Mouse (Mus musculus) hindbrain, embryonic 14.5 days (tissue): Measurements from ENCODE around the gene Lypd5. TPM values are rescaled to one million over a fixed set of nuclear protein-coding genes. Genes with fewer than 3 reads are reported as not detected.

Source experiments
- ATAC-seq: fragments of 200-750 bp; cut with Nextera tagmentation; 2 replicates; pipeline ENCODE4 v1.8.0; 2017; ENCODE audit warnings: moderate number of reproducible peaks, mild to moderate bottlenecking, moderate TSS enrichment, moderate library complexity; ENCODE audit not compliant: low FRiP score
- DNase-seq: peaks from one replicate; pipeline ENCODE4 v3.0.0-alpha.2; 2015; ENCODE audit warnings: low spot score
- H3K27ac ChIP-seq: fragments of 300-500 bp; sonication (generic); 2 replicates; pipeline ENCODE4 v1.5.1; 2014; ENCODE audit warnings: mild to moderate bottlenecking, moderate library complexity
- H3K27me3 ChIP-seq: fragments of 300-500 bp; sonication (generic); 2 replicates; pipeline ENCODE4 v1.6.1; 2014; ENCODE audit warnings: mild to moderate bottlenecking, low read length, mixed read lengths; ENCODE audit not compliant: control insufficient read depth, insufficient read depth
- H3K36me3 ChIP-seq: fragments of 300-500 bp; sonication (generic); replicated peaks from 2 replicates; pipeline ENCODE4 v1.6.1; 2014; ENCODE audit not compliant: control insufficient read depth, insufficient read depth
- H3K4me1 ChIP-seq: fragments of 300-500 bp; sonication (generic); replicated peaks from 2 replicates; pipeline ENCODE4 v1.6.1; 2014; ENCODE audit warnings: antibody characterized with exemption, low read length, mixed read lengths; ENCODE audit not compliant: control insufficient read depth, insufficient read depth
- H3K4me2 ChIP-seq: fragments of 300-500 bp; sonication (generic); replicated peaks from 2 replicates; pipeline ENCODE4 v1.6.1; 2014; ENCODE audit warnings: mild to moderate bottlenecking, moderate library complexity
- H3K4me3 ChIP-seq: fragments of 300-500 bp; sonication (generic); replicated peaks from 2 replicates; pipeline ENCODE4 v1.5.1; 2014; ENCODE audit warnings: mild to moderate bottlenecking, low read length
- H3K9ac ChIP-seq: fragments of 300-500 bp; sonication (generic); 2 replicates; pipeline ENCODE4 v1.6.1; 2014
- H3K9me3 ChIP-seq: fragments of 300-500 bp; sonication (generic); 2 replicates; pipeline ENCODE4 v1.6.1; 2016; ENCODE audit warnings: low read length; ENCODE audit not compliant: control insufficient read depth
- WGBS: fragments of 180-500 bp; shearing (Covaris S2); extraction: QIAGEN DNeasy Blood & Tissue Kit; methylation state at CpG from one replicate; pipeline ENCODE4 v1.1.7; 2014; 5-methylcytosine and 5-hydroxymethylcytosine counted together
- polyA plus RNA-seq: library from polyadenylated mRNA; unstranded; fragments of >200 nt; fragmentation: Nextera tagmentation; extraction: Ambion mirVana; gene quantifications from 2 replicates; pipeline ENCODE4 v1.2.1, GENCODE M21; 2014

Gene Lypd5
- polyA plus RNA-seq, 1 experiment from 2014 or later: not detected

DNA sequence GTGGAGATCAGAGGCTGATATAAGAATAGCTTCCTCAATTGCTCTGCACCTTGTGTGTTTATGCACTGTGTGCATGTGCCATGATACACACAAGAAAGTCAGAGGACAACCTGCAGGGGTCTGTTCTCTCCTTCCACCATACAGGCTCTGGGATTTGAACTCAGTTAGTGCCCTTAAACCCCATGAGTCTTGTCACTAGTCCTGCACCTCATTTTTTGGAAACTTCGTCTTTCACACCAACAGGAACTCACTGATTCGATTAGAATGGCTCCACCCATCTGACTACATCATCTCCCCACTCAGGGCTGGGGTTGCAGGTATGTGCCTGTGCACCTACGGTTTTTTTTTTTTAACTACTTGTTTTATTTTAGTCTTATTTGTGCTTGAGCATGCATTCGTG lies 19.2 kb downstream of the Lypd5 start:
- ATAC-seq (no peak), DNase-seq (no peak)
- no peak overlapping the region for H3K27ac ChIP-seq
- no peak overlapping the region for H3K9ac ChIP-seq
- H3K27me3 ChIP-seq: no peaks in the 10 kb centered on the region
- H3K4me1 ChIP-seq: no peaks in the 10 kb centered on the region
- H3K36me3 ChIP-seq: no peaks in the 10 kb centered on the region
- H3K4me2 ChIP-seq: no peak overlapping the region
- H3K9me3 ChIP-seq: no peaks in the 10 kb centered on the region
- H3K4me3 ChIP-seq: no peak overlapping the region
- 67% methylated on average over 4 of the region's 4 CpGs for WGBS

DNA sequence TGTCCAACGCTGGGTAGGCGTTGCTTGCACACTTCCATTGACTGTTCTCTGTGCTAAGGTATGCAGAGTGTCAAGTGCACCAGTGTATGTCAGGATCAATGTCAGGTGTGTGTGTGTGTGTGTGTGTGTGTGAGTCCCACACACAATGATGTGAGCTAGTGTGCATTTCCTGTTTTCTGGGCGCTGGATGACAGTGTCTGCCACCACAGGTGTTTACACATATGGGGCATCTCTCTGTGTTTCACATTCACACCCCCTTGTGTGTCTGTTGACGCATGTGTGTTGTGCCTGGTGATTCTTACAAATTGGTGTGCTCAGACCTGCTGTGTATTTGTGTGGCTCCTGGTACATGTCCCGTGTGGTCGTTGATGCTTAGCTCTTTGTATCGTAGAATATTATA lies 19.9 kb downstream of the Lypd5 start:
- H3K9ac ChIP-seq: no peak overlapping the region
- no peak overlapping the region for H3K4me3 ChIP-seq
- no peak overlapping the region for H3K27ac ChIP-seq
- DNase-seq (no peak), ATAC-seq (no peak)
- 89% methylated on average over 7 of the region's 7 CpGs for WGBS
- 0 out of 2 replicates have a peak, but pooled peaks cover 4% of the 10 kb centered on the region for H3K4me1 ChIP-seq
- H3K36me3 ChIP-seq: no peaks in the 10 kb centered on the region
- no peaks in the 10 kb centered on the region for H3K27me3 ChIP-seq
- H3K4me2 ChIP-seq: no peak overlapping the region
- no peaks in the 10 kb centered on the region for H3K9me3 ChIP-seq

DNA sequence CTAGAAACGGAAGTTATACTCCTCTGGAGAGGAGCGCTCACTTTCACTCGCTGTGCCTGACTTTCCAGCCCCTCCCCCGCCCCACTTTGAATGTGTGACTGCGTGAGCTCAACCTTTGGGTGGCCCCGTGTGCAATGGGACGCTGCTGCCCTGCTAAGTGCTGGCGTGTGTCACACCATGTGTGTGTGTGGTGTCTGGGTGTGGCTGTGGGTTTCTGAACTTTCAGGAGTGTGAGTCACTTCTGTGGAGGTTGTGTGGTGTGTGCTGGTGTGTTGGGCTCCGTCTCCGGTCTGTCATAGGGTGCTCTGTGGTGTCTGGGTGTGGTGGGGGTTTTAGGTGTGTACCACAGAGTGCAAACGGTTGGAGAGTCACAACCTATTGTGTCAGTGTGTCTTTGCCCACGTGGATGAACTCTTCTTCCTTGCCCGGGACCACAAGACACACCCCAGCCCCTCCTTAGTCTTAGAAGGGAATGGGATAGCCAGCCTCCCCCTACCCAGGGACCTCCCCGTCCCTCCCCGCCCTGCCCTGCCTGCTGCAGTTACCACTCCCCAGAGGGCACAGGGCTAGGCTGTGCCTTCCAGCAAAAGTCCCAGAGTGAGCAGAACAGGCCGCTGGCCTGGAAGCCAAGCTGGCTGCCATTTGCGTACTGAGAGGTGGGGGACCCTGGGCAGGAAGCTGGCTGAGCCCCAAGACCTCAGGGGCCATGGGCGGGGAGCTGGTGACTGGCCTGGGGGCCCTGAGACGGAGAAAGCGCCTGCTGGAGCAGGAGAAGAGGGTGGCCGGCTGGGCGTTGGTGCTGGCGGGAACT lies 20.9 kb downstream of the Lypd5 start, which contains the start of gene Kcnn4:
Gene Kcnn4 (plus strand): TSS at position 533 of the 811 bp plus-strand sequence.
- 0 out of 2 replicates have a peak, but pooled peaks cover 4% of the 10 kb centered on the region for H3K4me1 ChIP-seq
- ATAC-seq: 0 out of 2 replicates have a peak, but pooled peaks have one; percentile 31
- no peak for DNase-seq
- no peak within 1 kb of the TSS for H3K9ac ChIP-seq
- no peaks in the 10 kb centered on the region for H3K27me3 ChIP-seq
- WGBS: 51% methylated on average over 22 of the region's 23 CpGs
- no peaks in the 10 kb centered on the region for H3K9me3 ChIP-seq
- no peak within 1 kb of the TSS; the same call in 1 of the 2 replicates for H3K4me2 ChIP-seq
- H3K27ac ChIP-seq: no peak within 1 kb of the TSS
- H3K4me3 ChIP-seq: no peak within 1 kb of the TSS
- H3K36me3 ChIP-seq: no peaks in the 10 kb centered on the region

DNA sequence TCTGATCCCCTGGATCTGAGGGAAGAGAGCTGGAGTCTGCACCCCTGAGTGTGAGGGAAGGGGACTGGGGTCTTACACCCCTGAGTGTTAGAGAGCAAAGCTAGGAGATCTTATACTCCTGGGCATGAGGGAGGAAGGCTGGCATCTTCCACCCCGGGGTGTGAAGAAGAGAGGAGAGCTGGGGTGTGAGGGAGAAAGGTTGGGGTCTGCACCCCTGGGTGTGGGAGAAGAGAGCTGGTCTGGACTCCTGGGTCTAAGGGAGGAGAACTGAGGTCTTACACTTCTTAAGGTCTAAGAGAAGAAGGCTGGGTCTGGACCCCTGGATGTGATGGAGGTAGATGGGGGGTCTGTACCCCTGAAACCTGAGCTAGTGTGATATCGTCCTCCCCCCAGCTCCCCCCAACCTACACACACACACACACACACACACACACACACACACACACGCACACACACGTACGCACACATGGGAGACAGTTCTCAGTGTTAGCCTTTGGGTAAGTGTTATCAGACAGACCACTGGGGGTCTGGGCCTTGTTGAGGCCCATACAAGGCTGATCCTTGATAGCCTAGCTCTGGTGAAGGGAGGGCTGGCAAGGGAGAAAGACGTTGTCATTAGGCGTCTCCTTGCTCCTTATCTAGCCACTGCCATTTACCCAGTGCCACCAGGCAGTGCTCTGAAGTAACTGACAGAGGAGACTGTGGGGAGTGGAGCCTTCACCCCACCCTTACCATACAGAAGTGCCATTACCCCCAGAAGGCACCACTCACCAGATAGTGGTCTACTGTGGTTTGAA lies 22.2 kb downstream of the Lypd5 start:
- Histone ChIP-seq H3K9ac (no peak overlapping the region), H3K4me2 (no peak overlapping the region), H3K27me3 (no peaks in the 10 kb centered on the region), H3K9me3 (no peaks in the 10 kb centered on the region), H3K36me3 (no peaks in the 10 kb centered on the region), H3K4me1 (0 out of 2 replicates have a peak, but pooled peaks cover 4% of the 10 kb centered on the region), H3K27ac (no peak overlapping the region), H3K4me3 (no peak overlapping the region)
- ATAC-seq (no peak), DNase-seq (no peak)
- WGBS: 79% methylated on average over 7 of the region's 7 CpGs

DNA sequence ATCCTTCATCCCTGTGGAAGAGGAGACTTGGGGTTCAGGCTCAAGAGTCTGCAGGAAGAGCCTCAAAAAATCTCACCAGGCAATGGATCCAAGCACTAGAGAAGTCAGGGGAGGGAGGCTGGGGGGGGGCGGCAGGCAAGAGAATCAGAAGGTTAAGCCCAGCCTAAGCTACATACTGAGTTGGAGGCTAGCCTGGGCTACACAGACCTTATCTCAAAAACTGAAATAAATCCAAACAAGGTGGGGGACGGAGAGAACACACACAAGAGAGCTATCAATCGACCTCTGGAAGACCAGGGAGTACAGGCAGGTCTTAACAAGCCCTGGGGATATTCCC lies 22.8 kb downstream of the Lypd5 start:
- Histone ChIP-seq H3K27me3 (no peaks in the 10 kb centered on the region), H3K4me1 (0 out of 2 replicates have a peak, but pooled peaks cover 4% of the 10 kb centered on the region), H3K4me2 (no peak overlapping the region), H3K36me3 (no peaks in the 10 kb centered on the region), H3K9ac (no peak overlapping the region), H3K27ac (no peak overlapping the region), H3K4me3 (no peak overlapping the region), H3K9me3 (no peaks in the 10 kb centered on the region)
- DNase-seq: no peak
- 72% methylated on average over 3 of the region's 3 CpGs for WGBS
- no peak for ATAC-seq

DNA sequence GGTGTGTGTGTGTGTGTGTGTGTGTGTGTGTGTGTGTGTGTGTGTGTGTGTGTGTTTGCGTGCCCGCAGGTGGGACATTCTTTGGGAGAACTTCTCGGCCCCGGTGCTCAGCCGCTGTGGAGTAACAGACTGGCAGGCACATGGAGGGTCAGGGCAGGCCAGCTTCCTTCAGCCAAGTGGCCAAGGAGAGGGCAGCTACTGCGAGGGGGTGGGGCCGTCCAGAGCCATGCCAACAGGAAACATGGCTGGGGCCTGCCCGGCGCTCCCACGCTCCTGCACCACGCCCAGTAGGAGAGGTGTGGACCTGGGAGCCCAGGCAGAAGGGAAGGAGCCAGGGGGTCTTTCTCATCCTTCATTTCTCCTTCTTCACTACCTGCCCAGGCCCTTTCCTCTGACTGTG lies 23.3 kb downstream of the Lypd5 start:
- Histone ChIP-seq H3K27me3 (no peaks in the 10 kb centered on the region; the same call in 1 of the 2 replicates), H3K9me3 (no peaks in the 10 kb centered on the region), H3K4me3 (no peak overlapping the region), H3K9ac (no peak overlapping the region), H3K4me1 (peaks cover 4% of the 10 kb centered on the region; the same call in 1 of the 2 replicates), H3K36me3 (no peaks in the 10 kb centered on the region), H3K27ac (no peak overlapping the region), H3K4me2 (no peak overlapping the region)
- 86% methylated on average over 9 of the region's 11 CpGs for WGBS
- ATAC-seq: no peak
- no peak for DNase-seq

DNA sequence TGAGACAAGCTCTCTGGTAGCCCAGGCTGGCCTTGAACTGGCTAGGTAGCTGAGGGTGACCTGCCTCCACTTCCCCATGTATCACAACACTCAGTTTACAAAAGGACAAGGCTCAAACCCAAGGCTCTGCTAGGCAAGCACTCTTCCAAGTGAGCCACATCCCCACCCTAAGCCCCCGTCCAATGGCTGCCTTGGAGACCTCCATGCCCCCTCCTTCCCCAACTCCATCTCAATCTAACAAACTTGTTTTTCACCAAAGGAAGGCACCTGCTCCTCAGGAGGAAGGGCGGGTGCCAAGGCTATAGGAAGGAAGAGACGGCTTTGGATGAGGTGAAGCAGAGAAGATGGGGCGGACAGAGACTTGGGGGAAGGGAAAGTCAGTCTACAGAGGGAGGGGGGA lies 23.8 kb downstream of the Lypd5 start:
- ATAC-seq: no peak
- Histone ChIP-seq H3K4me1 (peaks cover 4% of the 10 kb centered on the region; the same call in 1 of the 2 replicates), H3K4me3 (no peak overlapping the region), H3K36me3 (no peaks in the 10 kb centered on the region), H3K9me3 (no peaks in the 10 kb centered on the region), H3K9ac (no peak overlapping the region), H3K27me3 (no peaks in the 10 kb centered on the region; the same call in 1 of the 2 replicates), H3K27ac (peak overlapping the region; percentile 77; the same call in 1 of the 2 replicates), H3K4me2 (no peak overlapping the region)
- no peak for DNase-seq
- 79% methylated on average over 4 of the region's 4 CpGs for WGBS

DNA sequence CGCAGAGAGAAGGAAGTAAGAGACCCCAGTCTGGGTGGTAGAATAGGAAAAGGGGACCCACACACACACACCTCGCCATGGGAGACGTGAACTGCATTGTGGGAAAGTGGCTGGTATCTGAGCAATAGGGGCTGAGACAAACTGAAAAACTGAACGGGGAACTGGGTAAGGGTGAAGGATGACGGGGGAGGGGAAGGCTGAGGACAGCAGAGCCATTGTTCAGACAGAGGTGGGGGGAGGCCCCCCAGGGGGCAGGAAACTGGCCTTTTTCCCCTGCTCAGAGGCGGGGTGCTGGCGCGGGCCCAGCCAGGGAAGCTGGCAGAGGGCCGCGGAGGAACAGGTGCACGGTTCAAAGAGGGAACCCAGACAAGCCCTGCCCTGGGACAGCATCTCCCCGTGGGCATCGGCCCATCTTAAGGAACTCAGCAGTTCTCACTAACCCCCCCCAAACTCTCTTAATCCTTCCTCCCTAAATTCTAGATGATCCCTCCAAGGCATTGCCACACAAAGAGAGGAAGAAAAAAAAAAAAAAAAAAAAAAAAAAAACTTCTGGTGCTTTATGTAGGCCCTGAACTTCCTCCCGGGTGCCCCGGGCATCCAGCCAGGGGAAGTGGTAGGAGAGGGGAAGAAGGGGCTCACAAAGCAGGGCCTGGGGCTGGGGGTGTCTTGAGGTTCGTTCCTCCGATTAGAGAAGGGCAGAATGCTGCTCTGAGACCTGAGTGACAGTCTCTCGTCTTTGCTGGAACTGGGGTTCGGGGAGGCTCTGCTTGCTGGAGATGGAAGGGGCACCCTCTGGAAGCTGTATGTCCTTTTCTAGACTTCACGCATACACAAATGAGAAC lies 24.8 kb downstream of the Lypd5 start:
- H3K4me2 ChIP-seq: 0 out of 2 replicates have a peak overlapping the region, but pooled peaks have one; percentile 10
- peaks cover 4% of the 10 kb centered on the region; the same call in 1 of the 2 replicates for H3K4me1 ChIP-seq
- 34% methylated on average over 20 of the region's 20 CpGs for WGBS
- peak overlapping the region; percentile 77 for H3K27ac ChIP-seq
- H3K4me3 ChIP-seq: no peak overlapping the region
- no peaks in the 10 kb centered on the region; the same call in 1 of the 2 replicates for H3K27me3 ChIP-seq
- peak; percentile 36 for DNase-seq
- ATAC-seq: peak; percentile 56; the same call in 1 of the 2 replicates
- no peaks in the 10 kb centered on the region for H3K9me3 ChIP-seq
- no peaks in the 10 kb centered on the region for H3K36me3 ChIP-seq
- H3K9ac ChIP-seq: no peak overlapping the region
